12 mouse cellular contexts compared by ENCODE assay signal in the genomic region with DNA sequence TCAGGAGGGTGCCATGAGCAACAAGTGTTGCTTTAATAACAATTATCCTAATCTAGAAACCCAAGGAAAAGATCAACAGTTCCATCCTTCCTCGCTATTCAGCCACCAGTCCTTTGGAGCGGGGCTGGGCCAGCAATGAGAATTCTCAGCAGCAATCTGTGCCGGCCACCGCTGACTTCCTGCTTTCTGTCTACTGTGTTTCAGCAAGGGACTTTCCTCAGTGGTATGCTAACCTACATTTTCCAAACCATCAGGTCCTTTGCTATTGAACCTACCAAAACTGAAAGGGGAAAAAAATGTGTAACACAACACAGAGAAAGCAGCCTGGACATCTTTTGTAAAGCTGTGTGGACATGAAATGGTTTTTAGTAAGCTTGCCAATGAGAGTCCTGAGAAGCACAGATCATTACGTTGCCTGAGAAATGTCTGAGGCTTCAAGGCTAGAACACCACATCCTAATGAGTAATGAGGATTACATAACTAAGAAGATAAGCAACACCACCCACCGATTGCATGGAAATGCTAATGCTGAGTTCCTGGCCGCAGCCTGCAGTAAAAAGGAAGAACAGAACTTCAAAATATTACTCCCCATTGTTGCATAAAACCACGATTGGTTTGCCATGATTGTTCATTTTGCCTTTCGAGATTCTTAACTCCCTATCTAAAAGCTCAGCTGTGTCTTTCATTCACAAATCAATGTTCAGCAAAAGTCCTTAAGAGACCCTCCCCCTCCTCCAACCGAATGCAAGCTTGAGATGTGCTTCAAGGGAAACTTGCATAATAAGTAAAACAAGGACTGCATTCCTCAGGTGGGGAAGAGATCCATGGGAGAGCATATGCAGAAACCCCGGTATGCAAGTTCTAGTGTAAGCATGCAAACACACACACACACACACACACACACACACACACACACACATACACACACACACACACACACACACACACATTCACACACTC.
DNase-seq lines count a peak whose midpoint lies in the region; ATAC-seq and TF ChIP-seq lines count a peak whose summit lies in the region.
"Had no signal": no experiment of that assay in that cellular context is flagged by ENCODE, and none has a peak within 500 bp of the region (broad histone marks: within the 10 kb centered on the region; RNA-seq: fewer than 3 reads in every experiment).

No protein-coding gene starts in this region.

- no peak for TF ChIP-seq CTCF in C2C12 (IDR thresholded peaks at IDR 0.05; ENCODE audit: control insufficient read depth, insufficient read depth, insufficient read length)
- TF ChIP-seq CTCF in lung, embryonic 14.5 days (IDR thresholded peaks at IDR 0.05; ENCODE audit: low read depth): no peak

- no peaks in the 10 kb centered on the region for H3K79me2 ChIP-seq in C2C12 (ENCODE audit: control insufficient read depth, insufficient read depth)

- no peak overlapping the region for H3K4me3 ChIP-seq in forebrain, embryonic 14.5 days (ENCODE audit: low read depth, low read length)
- H3K4me3 ChIP-seq in forebrain, embryonic 13.5 days: no peak overlapping the region
- no peak overlapping the region for H3K4me3 ChIP-seq in C2C12 (ENCODE audit: insufficient read depth, poor library complexity, severe bottlenecking)
- no peak overlapping the region for H3K4me3 ChIP-seq in lung, embryonic 14.5 days (ENCODE audit: low read depth, low read length)
- no peak overlapping the region for H3K4me3 ChIP-seq in forebrain, embryonic 15.5 days
- H3K4me3 ChIP-seq: limb, embryonic 13.5 days; midbrain, embryonic 12.5 days; stomach, embryonic 15.5 days had no signal

- no peak for ATAC-seq in forebrain, embryonic 14.5 days
- no peak for ATAC-seq in forebrain, embryonic 13.5 days
- ATAC-seq in lung, embryonic 14.5 days (ENCODE audit: insufficient read depth): no peak; the same call in 1 of the 2 replicates
- ATAC-seq in forebrain, embryonic 15.5 days (replicated peaks): no peak

- 26% methylated on average over 11 of the region's 11 CpGs for WGBS in forebrain, embryonic 14.5 days
- 31% methylated on average over 11 of the region's 11 CpGs for whole genome bisulfite sequencing in forebrain, embryonic 13.5 days
- WGBS in lung, embryonic 14.5 days: 34% methylated on average over 11 of the region's 11 CpGs
- 28% methylated on average over 11 of the region's 11 CpGs for WGBS in forebrain, embryonic 15.5 days

- H3K4me2 ChIP-seq in forebrain, embryonic 14.5 days (ENCODE audit: low read length): no peak overlapping the region
- no peak overlapping the region for H3K4me2 ChIP-seq in forebrain, embryonic 13.5 days
- no peak overlapping the region for H3K4me2 ChIP-seq in lung, embryonic 14.5 days
- H3K4me2 ChIP-seq in forebrain, embryonic 15.5 days (replicated peaks): no peak overlapping the region
- H3K4me2 ChIP-seq: limb, embryonic 13.5 days; midbrain, embryonic 12.5 days; stomach, embryonic 15.5 days had no signal

- H3K36me3 ChIP-seq in forebrain, embryonic 14.5 days (ENCODE audit: control insufficient read depth, insufficient read depth, low read length): no peaks in the 10 kb centered on the region
- no peaks in the 10 kb centered on the region for H3K36me3 ChIP-seq in forebrain, embryonic 13.5 days (ENCODE audit: poor library complexity, severe bottlenecking)
- H3K36me3 ChIP-seq in C2C12 (ENCODE audit: control insufficient read depth, insufficient read depth): no peaks in the 10 kb centered on the region
- no peaks in the 10 kb centered on the region for H3K36me3 ChIP-seq in lung, embryonic 14.5 days (ENCODE audit: insufficient read depth)
- no peaks in the 10 kb centered on the region for H3K36me3 ChIP-seq in forebrain, embryonic 15.5 days
- H3K36me3 ChIP-seq: limb, embryonic 13.5 days; midbrain, embryonic 12.5 days; stomach, embryonic 15.5 days had no signal

- H3K27me3 ChIP-seq in forebrain, embryonic 14.5 days (replicated peaks; ENCODE audit: control insufficient read depth, insufficient read depth, low read length): no peaks in the 10 kb centered on the region
- H3K27me3 ChIP-seq in forebrain, embryonic 13.5 days: no peaks in the 10 kb centered on the region
- H3K27me3 ChIP-seq in C2C12 (ENCODE audit: control insufficient read depth, insufficient read depth, insufficient read length): no peaks in the 10 kb centered on the region
- H3K27me3 ChIP-seq in lung, embryonic 14.5 days (ENCODE audit: insufficient read depth, low read length): no peaks in the 10 kb centered on the region
- H3K27me3 ChIP-seq in forebrain, embryonic 15.5 days: no peaks in the 10 kb centered on the region
- H3K27me3 ChIP-seq: midbrain, embryonic 12.5 days; stomach, embryonic 15.5 days had no signal

- no peak overlapping the region for H3K27ac ChIP-seq in forebrain, embryonic 14.5 days (ENCODE audit: low read depth, low read length)
- no peak overlapping the region for H3K27ac ChIP-seq in forebrain, embryonic 13.5 days
- H3K27ac ChIP-seq in lung, embryonic 14.5 days (ENCODE audit: low read depth): no peak overlapping the region
- no peak overlapping the region for H3K27ac ChIP-seq in forebrain, embryonic 15.5 days (replicated peaks)
- H3K27ac ChIP-seq: limb, embryonic 13.5 days; midbrain, embryonic 12.5 days; stomach, embryonic 15.5 days had no signal

- no peak overlapping the region for H3K9ac ChIP-seq in forebrain, embryonic 14.5 days (ENCODE audit: low read length)
- H3K9ac ChIP-seq in forebrain, embryonic 13.5 days: no peak overlapping the region
- no peak overlapping the region for H3K9ac ChIP-seq in lung, embryonic 14.5 days
- no peak overlapping the region for H3K9ac ChIP-seq in forebrain, embryonic 15.5 days (replicated peaks)
- H3K9ac ChIP-seq: limb, embryonic 13.5 days; midbrain, embryonic 12.5 days; stomach, embryonic 15.5 days had no signal

- H3ac ChIP-seq in C2C12 (ENCODE audit: control insufficient read depth, insufficient read length, low read depth): no peak overlapping the region

- no peaks in the 10 kb centered on the region for H3K4me1 ChIP-seq in forebrain, embryonic 14.5 days (ENCODE audit: control insufficient read depth, insufficient read depth, low read length)
- no peaks in the 10 kb centered on the region for H3K4me1 ChIP-seq in forebrain, embryonic 13.5 days
- H3K4me1 ChIP-seq in lung, embryonic 14.5 days (ENCODE audit: insufficient read depth): no peaks in the 10 kb centered on the region
- H3K4me1 ChIP-seq in forebrain, embryonic 15.5 days: no peaks in the 10 kb centered on the region
- H3K4me1 ChIP-seq: midbrain, embryonic 12.5 days; stomach, embryonic 15.5 days had no signal

- 0 out of 2 replicates have a peak, but pooled peaks cover 2% of the 10 kb centered on the region for H3K9me3 ChIP-seq in forebrain, embryonic 14.5 days (replicated peaks; ENCODE audit: control insufficient read depth, low read length)
- H3K9me3 ChIP-seq in forebrain, embryonic 13.5 days (replicated peaks): no peaks in the 10 kb centered on the region
- H3K9me3 ChIP-seq in lung, embryonic 14.5 days (ENCODE audit: low read depth, low read length): no peaks in the 10 kb centered on the region
- no peaks in the 10 kb centered on the region for H3K9me3 ChIP-seq in forebrain, embryonic 15.5 days
- H3K9me3 ChIP-seq: limb, embryonic 13.5 days; midbrain, embryonic 12.5 days; stomach, embryonic 15.5 days had no signal

- peak; percentile 3 for DNase-seq in forebrain, embryonic 14.5 days (ENCODE audit: low spot score)
- peak; percentile 11 for DNase-seq in adrenal gland, postnatal 10 days
- DNase-seq in lung, embryonic 14.5 days: peak; percentile 31
- no peak for DNase-seq in cerebellum, postnatal 25 days
- DNase-seq in c-Kit-positive CD71-positive TER-119-positive erythroid progenitor cells, embryonic 14.5 days (ENCODE audit: low spot score): no peak
- DNase-seq: kidney, postnatal 10 days had no signal

- H3K79me3 ChIP-seq in C2C12 (ENCODE audit: low read depth): no peaks in the 10 kb centered on the region

TF ChIP-seq in C2C12, 6 proteins besides CTCF, POLR2A, EP300 and RAD21:
- TF ChIP-seq FOSL1 (IDR thresholded peaks at IDR 0.05; ENCODE audit: insufficient read depth, low read length, poor library complexity, severe bottlenecking) (no peak), CEBPB (IDR thresholded peaks at IDR 0.05; ENCODE audit: low read depth) (peak; percentile 18), MYOD1 (IDR thresholded peaks at IDR 0.05; ENCODE audit: control insufficient read depth, insufficient read length, low read depth) (peak; percentile 1)

Comparison
In these comparisons a context has a peak if more than half of its experiments do, and no peak if none do; other contexts are left out.
1. DNase-seq: peak in forebrain, embryonic 14.5 days (single experiment), adrenal gland, postnatal 10 days (single experiment) and lung, embryonic 14.5 days (single experiment); none in cerebellum, postnatal 25 days (0 of 2) and c-Kit-positive CD71-positive TER-119-positive erythroid progenitor cells, embryonic 14.5 days (single experiment).